Mouse (Mus musculus) liver, postnatal 0 days (tissue): Measurements from ENCODE around the gene Ifna4. TPM values are rescaled to one million over a fixed set of nuclear protein-coding genes. Genes with fewer than 3 reads are reported as not detected.

Experiments
- ATAC-seq: fragments of 200-750 bp; cut with Nextera tagmentation; 2 replicates; pipeline ENCODE4 v1.8.0; 2017; ENCODE audit warnings: mild to moderate bottlenecking, moderate library complexity
- DNase-seq: peaks from one replicate; pipeline ENCODE4 v3.0.0-alpha.2; 2016
- H3K27ac ChIP-seq: fragments of 300-500 bp; sonication (generic); 2 replicates; pipeline ENCODE4 v1.5.1; 2014; ENCODE audit warnings: antibody characterized with exemption, moderate library complexity, mild to moderate bottlenecking, low read depth
- H3K27me3 ChIP-seq: fragments of 300-500 bp; sonication (generic); 2 replicates; pipeline ENCODE4 v1.6.1; 2014; ENCODE audit warnings: low read length, control low read depth, mixed read lengths; ENCODE audit not compliant: insufficient read depth
- H3K36me3 ChIP-seq: fragments of 300-500 bp; sonication (generic); replicated peaks from 2 replicates; pipeline ENCODE4 v1.6.1; 2014; ENCODE audit warnings: mild to moderate bottlenecking, control low read depth, low read length, moderate library complexity, mixed read lengths; ENCODE audit not compliant: insufficient read depth
- H3K4me1 ChIP-seq: fragments of 300-500 bp; sonication (generic); 2 replicates; pipeline ENCODE4 v1.6.1; 2014; ENCODE audit warnings: antibody characterized with exemption, mild to moderate bottlenecking, control low read depth; ENCODE audit not compliant: insufficient read depth
- H3K4me2 ChIP-seq: fragments of 300-500 bp; sonication (generic); 2 replicates; pipeline ENCODE4 v1.6.1; 2014; ENCODE audit warnings: low read depth, mild to moderate bottlenecking, low read length, moderate library complexity, mixed read lengths
- H3K4me3 ChIP-seq: fragments of 300-500 bp; sonication (generic); 2 replicates; pipeline ENCODE4 v1.5.1; 2014; ENCODE audit warnings: low read depth, low read length
- H3K9ac ChIP-seq: fragments of 300-500 bp; sonication (generic); replicated peaks from 2 replicates; pipeline ENCODE4 v1.6.1; 2014; ENCODE audit warnings: mild to moderate bottlenecking, moderate library complexity
- H3K9me3 ChIP-seq: fragments of 300-500 bp; sonication (generic); 2 replicates; pipeline ENCODE4 v1.6.1; 2016; ENCODE audit warnings: mild to moderate bottlenecking, control low read depth, low read length, mixed read lengths
- CTCF ChIP-seq: sonication (generic); IDR thresholded peaks from 2 replicates; pipeline ENCODE4 v1.5.1; 2016; ENCODE audit warnings: antibody characterized with exemption, low read depth
- EP300 ChIP-seq: IDR thresholded peaks from 2 replicates; pipeline ENCODE4 v1.6.1; 2016; ENCODE audit warnings: antibody characterized with exemption, low read depth, mild to moderate bottlenecking
- WGBS: fragments of 180-500 bp; shearing (Covaris S2); extraction: QIAGEN DNeasy Blood & Tissue Kit; methylation state at CpG from one replicate; pipeline ENCODE4 v1.1.7; 2014; ENCODE audit not compliant: insufficient replicate concordance; 5-methylcytosine and 5-hydroxymethylcytosine counted together
- polyA plus RNA-seq: library from polyadenylated mRNA; unstranded; fragments of >200 nt; fragmentation: Nextera tagmentation; extraction: Ambion mirVana; gene quantifications from 2 replicates; pipeline ENCODE4 v1.2.1, GENCODE M21; 2015

Ifna4 gene
- polyA plus RNA-seq, 1 experiment from 2014 or later, result not detected

DNA sequence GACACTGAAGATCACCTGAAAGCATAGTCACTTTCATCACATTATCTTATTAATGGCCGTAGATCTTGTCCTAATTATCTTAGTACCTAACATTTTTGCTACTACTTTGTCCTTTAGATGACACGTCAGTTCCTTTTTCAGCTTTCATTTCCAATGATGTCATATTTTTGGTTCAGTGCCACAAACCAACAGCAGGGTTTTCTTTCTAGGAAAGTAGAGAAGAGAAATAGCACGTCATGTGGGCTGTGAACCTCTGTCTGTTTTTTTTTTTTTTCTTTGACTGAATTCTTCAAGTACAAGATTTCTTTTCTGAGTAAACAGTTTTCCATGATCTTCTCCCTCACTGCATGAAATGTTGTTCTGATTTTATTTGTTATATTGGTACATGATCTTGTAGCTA is 1.6 kb upstream of the Ifna4 start:
- no peak overlapping the region for H3K4me2 ChIP-seq
- no peaks in the 10 kb centered on the region for H3K36me3 ChIP-seq
- no peaks in the 10 kb centered on the region for H3K27me3 ChIP-seq
- no peak overlapping the region for H3K4me3 ChIP-seq
- ATAC-seq (no peak), DNase-seq (no peak)
- TF ChIP-seq EP300, result no peak
- no peak for TF ChIP-seq CTCF
- no peak overlapping the region for H3K27ac ChIP-seq
- H3K9ac ChIP-seq, result no peak overlapping the region
- WGBS, result 45% methylated on average over 3 of the region's 3 CpGs
- H3K4me1 ChIP-seq, result no peaks in the 10 kb centered on the region
- no peaks in the 10 kb centered on the region for H3K9me3 ChIP-seq

DNA sequence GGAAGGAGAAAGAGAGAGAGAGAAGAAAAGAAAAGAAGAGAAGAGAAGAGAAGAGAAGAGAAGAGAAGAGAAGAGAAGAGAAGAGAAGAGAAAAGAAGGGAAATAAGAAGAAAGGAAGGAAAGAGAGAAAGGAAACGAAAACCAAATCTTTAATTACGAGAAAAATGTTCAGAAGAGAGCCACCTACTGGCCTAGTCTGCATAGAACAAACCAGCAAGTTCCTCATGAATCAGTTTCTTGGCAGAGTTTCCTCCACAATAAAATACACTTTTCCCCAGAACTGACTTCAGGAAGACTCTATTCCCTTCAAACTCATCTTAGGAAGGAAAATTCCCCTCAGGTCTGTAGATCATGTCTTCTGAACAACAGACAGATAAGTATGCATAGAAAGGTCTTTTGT is 3.7 kb downstream of the Ifna4 start:
- TF ChIP-seq CTCF (no peak; the same call in 1 of the 2 replicates), EP300 (no peak)
- no peaks in the 10 kb centered on the region for H3K4me1 ChIP-seq
- WGBS, result 29% methylated on average over 2 of the region's 2 CpGs
- H3K9ac ChIP-seq, result no peak overlapping the region
- no peak overlapping the region for H3K4me3 ChIP-seq
- no peak overlapping the region for H3K27ac ChIP-seq
- DNase-seq (no peak), ATAC-seq (no peak)
- no peaks in the 10 kb centered on the region for H3K36me3 ChIP-seq
- H3K9me3 ChIP-seq, result no peaks in the 10 kb centered on the region
- H3K4me2 ChIP-seq, result no peak overlapping the region
- H3K27me3 ChIP-seq, result no peaks in the 10 kb centered on the region

DNA sequence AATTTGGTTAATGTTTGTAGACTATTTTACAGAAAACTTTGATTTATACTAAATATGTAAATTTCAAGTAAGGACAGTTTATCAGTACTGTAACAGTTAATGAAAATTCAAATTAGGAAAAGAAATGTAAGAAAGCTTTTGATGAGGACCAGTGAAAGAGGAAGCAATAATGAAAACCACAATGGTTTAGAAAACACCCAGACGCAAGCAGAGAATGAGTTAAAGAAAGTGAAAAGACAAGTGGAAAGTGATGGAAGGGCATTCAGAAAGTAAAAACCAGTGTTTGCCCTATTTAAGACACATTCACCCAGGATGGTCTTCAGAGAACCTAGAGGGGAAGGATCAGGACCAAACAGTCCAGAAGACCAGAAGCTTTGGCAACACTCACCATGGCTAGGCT is 8.0 kb downstream of the Ifna4 start, which contains the start of gene Ifna1:
Gene Ifna1 (plus strand): TSS at position 390 of the 400 bp plus-strand sequence.
- Histone ChIP-seq H3K36me3 (no peaks in the 10 kb centered on the region), H3K9me3 (no peaks in the 10 kb centered on the region), H3K4me2 (no peak within 1 kb of the TSS), H3K27ac (no peak within 1 kb of the TSS), H3K9ac (no peak within 1 kb of the TSS), H3K27me3 (no peaks in the 10 kb centered on the region), H3K4me3 (no peak within 1 kb of the TSS), H3K4me1 (no peaks in the 10 kb centered on the region)
- ATAC-seq, result no peak
- no peak for TF ChIP-seq CTCF
- TF ChIP-seq EP300, result no peak
- 33% methylated on average over 1 of the region's 1 CpGs for WGBS
- no peak for DNase-seq

DNA sequence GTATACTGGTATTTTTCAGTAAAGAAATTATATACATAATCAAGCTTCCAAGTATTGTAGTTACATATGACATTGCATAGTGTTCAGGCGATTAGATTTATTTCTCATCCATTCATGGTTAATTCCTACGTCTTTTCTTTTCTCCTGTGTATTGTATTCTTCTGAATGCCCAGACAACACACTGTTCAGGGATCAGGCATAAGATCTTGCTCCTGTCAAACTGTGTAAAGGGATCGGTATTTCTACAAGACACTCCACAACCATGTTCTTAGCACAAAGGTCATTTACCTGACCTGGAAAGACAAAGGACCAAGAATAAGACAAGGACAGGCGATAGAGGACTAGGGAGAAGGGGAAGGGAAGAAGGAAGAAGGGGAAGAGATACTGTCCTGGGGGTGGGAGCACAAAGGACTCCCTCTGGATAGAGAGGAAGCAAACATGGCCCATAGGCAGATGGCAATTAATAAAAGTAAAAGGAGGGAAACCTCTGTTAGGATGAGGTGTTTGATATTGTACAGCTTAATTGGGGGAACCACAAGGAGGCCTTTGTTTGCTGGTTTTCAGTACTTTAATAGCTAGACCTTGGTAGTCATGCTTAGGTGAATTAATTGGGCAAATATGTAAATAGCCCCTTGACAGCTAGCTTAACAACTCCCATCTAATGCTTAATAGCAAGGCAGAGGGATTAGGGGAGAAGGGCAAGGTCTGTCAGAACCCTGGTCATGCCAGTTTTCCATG is 9.5 kb downstream of the Ifna4 start:
- ATAC-seq (no peak), DNase-seq (no peak)
- H3K9me3 ChIP-seq, result no peaks in the 10 kb centered on the region
- H3K36me3 ChIP-seq, result no peaks in the 10 kb centered on the region
- no peak for TF ChIP-seq CTCF
- TF ChIP-seq EP300, result no peak
- no peak overlapping the region for H3K4me2 ChIP-seq
- H3K4me3 ChIP-seq, result no peak overlapping the region
- H3K9ac ChIP-seq, result no peak overlapping the region
- no peaks in the 10 kb centered on the region for H3K27me3 ChIP-seq
- WGBS, result 67% methylated on average over 4 of the region's 4 CpGs
- H3K27ac ChIP-seq, result no peak overlapping the region
- no peaks in the 10 kb centered on the region for H3K4me1 ChIP-seq

DNA sequence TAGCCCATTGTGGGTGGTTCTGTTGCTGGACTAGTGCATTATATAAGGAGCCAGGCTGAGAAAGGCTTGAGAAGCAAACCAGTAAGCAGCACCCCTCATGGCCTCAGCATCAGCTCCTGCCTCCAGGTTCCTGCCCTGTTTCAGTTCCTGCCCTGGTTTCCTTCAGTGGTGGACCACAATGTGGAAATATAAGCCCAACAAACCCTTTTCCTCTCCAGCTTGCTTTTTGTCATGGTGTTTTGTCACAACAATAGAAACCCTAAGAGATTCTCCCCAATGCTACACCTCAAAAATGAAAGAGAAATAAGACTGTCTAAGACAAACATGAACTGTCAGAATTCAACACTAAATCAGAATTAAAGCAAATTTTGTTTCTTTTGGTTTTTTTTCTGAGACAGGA is 17.6 kb downstream of the Ifna4 start:
- Histone ChIP-seq H3K4me3 (no peak overlapping the region), H3K27me3 (no peaks in the 10 kb centered on the region), H3K9ac (no peak overlapping the region), H3K27ac (no peak overlapping the region), H3K4me2 (no peak overlapping the region), H3K36me3 (no peaks in the 10 kb centered on the region), H3K4me1 (peaks cover 2% of the 10 kb centered on the region), H3K9me3 (no peaks in the 10 kb centered on the region)
- no peak for ATAC-seq
- TF ChIP-seq CTCF (no peak), EP300 (no peak)
- no peak for DNase-seq

DNA sequence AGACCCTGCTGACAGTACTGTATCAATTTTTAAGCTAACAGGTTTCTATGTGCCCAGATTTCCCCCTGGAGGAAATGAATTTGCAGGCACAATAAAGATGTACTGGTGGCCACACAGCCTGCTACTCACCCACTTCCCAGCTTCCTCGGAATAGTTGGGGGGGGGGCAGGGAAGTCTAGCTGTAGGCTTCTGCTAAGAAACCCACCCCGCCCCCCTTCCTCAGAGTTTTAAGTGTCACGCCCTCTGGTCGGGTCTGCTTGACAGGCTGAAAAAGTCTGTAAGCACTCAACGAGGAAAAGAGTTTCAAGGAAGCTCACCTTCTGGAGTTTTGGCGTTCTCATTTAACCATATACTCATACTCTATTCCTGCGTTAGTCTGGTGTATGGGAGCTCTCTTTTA is 21.6 kb downstream of the Ifna4 start:
- peaks cover 10% of the 10 kb centered on the region for H3K4me1 ChIP-seq
- no peak overlapping the region for H3K4me2 ChIP-seq
- WGBS, result 24% methylated on average over 7 of the region's 7 CpGs
- TF ChIP-seq EP300 (no peak), CTCF (no peak)
- H3K9me3 ChIP-seq, result no peaks in the 10 kb centered on the region
- ATAC-seq, result no peak
- H3K9ac ChIP-seq, result no peak overlapping the region
- no peak overlapping the region for H3K27ac ChIP-seq
- no peak for DNase-seq
- H3K27me3 ChIP-seq, result no peaks in the 10 kb centered on the region
- no peak overlapping the region for H3K4me3 ChIP-seq
- no peaks in the 10 kb centered on the region for H3K36me3 ChIP-seq

DNA sequence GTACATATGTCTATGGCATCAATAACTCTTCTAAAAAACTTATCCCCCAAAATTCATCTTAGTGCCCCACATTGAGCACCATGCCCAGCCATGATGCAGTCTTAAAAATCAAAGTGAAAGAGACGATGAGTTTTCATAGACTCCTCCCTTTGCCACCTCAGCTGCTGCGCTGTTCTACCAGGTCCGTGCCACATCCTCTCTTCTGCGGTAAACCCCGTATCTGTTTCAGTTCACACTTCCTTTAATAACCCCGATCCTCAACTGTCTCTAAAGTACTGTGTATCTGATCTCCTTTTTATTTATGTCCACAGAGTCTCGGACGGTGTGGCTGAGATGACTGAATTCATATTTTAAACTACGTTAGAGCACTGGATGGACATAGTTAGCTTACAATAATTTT is 22.9 kb downstream of the Ifna4 start:
- Histone ChIP-seq H3K36me3 (no peaks in the 10 kb centered on the region), H3K4me3 (peak overlapping the region; percentile 19; the same call in 1 of the 2 replicates), H3K27ac (peak overlapping the region; percentile 64), H3K4me1 (peaks cover 12% of the 10 kb centered on the region), H3K9me3 (no peaks in the 10 kb centered on the region), H3K27me3 (no peaks in the 10 kb centered on the region), H3K4me2 (peak overlapping the region; percentile 55), H3K9ac (no peak overlapping the region)
- DNase-seq (no peak), ATAC-seq (peak; percentile 43)
- no peak for TF ChIP-seq CTCF
- peak; percentile 58 for TF ChIP-seq EP300
- 18% methylated on average over 9 of the region's 9 CpGs for WGBS
